Mouse (Mus musculus) C2C12 (cell line): ENCODE measurements at regions not wholly inside any gene's neighbourhood (a gene's known extent, or its start where the extent isn't known, plus 50 kb on each side); places are given as distances from the start of the nearest gene placed in this dataset.
A peak's percentile ranks its signal among the peaks of the same experiment; 100 is the strongest.
"Not testable (repeated sequence)": the region's sequence is repeated elsewhere in the genome, so short reads cannot be mapped to it uniquely, and the experiment has no call there.

Experiments used
- H3K27me3 ChIP-seq: one replicate; pipeline ENCODE4 v1.6.1; 2011; ENCODE audit not compliant: control insufficient read depth, insufficient read depth, insufficient read length
- H3K36me3 ChIP-seq: one replicate; pipeline ENCODE4 v1.6.1; 2011; ENCODE audit not compliant: control insufficient read depth, insufficient read depth
- H3K4me3 ChIP-seq: one replicate; pipeline ENCODE4 v1.5.1; 2011; ENCODE audit warnings: mild to moderate bottlenecking, control low read depth; ENCODE audit not compliant: poor library complexity, insufficient read depth, severe bottlenecking
- H3K79me2 ChIP-seq: one replicate; pipeline ENCODE4 v1.6.1; 2011; ENCODE audit not compliant: control insufficient read depth, insufficient read depth
- H3K79me3 ChIP-seq: one replicate; pipeline ENCODE4 v1.6.1; 2011; ENCODE audit warnings: low read depth, control low read depth
- H3ac ChIP-seq: one replicate; pipeline ENCODE3; 2011; ENCODE audit warnings: low read depth; ENCODE audit not compliant: control insufficient read depth, insufficient read length
- MYOD1 ChIP-seq: IDR thresholded peaks from one replicate; pipeline ENCODE4 v1.6.1; 2011; ENCODE audit warnings: low read depth; ENCODE audit not compliant: control insufficient read depth, insufficient read length

DNA sequence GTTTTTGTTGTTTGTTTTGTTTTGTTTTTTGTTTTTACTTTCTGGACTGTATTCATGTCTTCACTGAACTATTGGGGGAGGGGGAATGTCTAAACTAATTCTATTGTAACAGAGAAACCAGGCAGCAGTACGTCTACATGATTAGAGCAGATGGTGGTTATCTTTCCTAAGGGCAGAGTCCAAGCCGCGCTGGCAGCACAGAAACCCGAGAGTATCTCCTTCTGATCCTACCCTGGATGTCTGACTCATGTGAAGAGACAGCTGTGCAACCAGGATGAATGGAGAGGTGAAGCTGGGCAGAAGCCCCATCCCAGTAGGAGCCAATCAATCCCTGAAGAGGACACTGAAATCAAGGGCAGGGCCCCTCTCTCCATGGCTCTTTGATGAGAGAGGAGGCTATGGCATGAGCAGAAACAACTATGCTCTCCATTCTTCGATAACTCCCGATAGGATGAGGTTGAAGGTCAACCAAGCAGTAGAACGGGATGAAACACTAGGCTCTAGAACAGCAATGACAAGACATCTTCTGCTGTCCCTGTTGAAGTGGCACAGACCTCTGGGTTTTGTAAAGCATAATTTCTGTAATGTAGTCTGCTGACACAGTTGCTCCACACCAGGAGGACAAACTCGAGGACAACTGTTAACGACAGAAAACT lies 591.1 kb downstream of the Dad1 start:
- not testable (repeated sequence) for H3K4me3 ChIP-seq, H3K27me3 ChIP-seq, H3K36me3 ChIP-seq, H3ac ChIP-seq, H3K79me2 ChIP-seq, H3K79me3 ChIP-seq

DNA sequence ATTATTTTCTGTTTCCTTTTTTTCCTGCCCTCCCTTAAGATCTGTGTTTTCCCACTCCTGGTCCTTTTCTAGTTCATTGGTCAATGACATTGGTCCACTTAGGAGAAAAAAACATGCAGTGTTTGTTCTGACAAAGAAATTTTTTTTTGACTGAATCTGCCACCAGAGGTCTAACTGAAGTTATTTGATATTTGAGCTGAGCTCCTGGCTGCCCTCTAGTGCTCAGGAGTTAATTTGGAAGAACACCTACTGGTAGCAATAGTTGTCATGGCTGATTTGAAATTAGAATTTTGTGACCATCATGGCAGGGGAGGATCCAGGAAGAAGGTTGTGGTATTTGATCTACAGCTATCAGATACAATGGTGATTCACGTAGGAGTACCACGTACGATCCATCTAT lies 599.2 kb downstream of the Dad1 start:
- not testable (repeated sequence) for H3K36me3 ChIP-seq, H3ac ChIP-seq, H3K79me2 ChIP-seq, H3K4me3 ChIP-seq, H3K79me3 ChIP-seq, H3K27me3 ChIP-seq

GRCm38 (mm10) chr14:53651061-53651460 lies 602.8 kb downstream of the Dad1 start:
- not testable (repeated sequence) for H3ac ChIP-seq, H3K79me3 ChIP-seq, H3K79me2 ChIP-seq, H3K4me3 ChIP-seq, H3K36me3 ChIP-seq, H3K27me3 ChIP-seq

GRCm38 (mm10) chr14:53649189-53649588 lies 604.7 kb downstream of the Dad1 start:
- H3K79me2 ChIP-seq, H3ac ChIP-seq, H3K4me3 ChIP-seq, H3K79me3 ChIP-seq, H3K27me3 ChIP-seq, H3K36me3 ChIP-seq: not testable (repeated sequence)

DNA sequence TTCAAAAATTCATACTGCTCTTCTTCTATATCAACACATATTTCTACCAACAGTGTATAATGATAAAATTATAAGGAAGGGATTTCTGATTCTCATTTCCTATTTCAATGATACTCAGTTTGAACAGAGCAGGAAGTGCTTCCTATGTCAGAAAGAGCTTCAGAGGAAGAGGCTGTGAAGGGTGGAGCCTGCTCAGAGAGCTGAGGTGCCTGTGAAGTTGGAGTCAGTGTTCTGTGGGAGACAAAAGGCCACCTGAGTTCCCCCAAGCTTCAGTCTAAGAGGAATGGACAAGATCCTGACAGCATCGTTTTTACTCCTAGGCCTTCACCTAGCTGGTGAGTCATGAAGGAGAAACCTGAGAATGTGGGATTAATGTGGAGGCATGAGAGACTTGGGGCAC lies 613.5 kb downstream of the Dad1 start:
- H3K79me2 ChIP-seq, H3ac ChIP-seq, H3K27me3 ChIP-seq, H3K4me3 ChIP-seq, H3K79me3 ChIP-seq, H3K36me3 ChIP-seq: not testable (repeated sequence)

DNA sequence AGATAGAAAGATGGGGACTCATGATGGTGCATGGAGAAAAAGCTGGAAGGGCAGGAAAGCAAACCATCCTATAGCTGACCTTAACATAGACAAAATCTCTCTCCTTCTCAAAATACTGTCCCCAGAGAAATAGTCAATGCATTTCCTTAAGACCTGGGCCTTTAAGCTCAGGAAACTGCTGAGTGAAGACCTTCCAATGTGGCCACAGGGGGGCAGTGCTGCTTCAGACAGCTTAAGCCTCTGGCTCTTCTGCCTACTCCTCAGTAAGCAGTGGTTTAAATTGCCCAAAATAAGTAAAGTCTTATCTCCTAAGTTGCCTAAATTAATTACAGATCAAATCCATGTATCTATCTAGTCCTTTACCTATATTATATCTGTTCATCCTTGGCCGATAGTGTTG lies 616.2 kb downstream of the Dad1 start:
- not testable (repeated sequence) for H3K4me3 ChIP-seq, H3ac ChIP-seq, H3K27me3 ChIP-seq, H3K79me3 ChIP-seq, H3K36me3 ChIP-seq, H3K79me2 ChIP-seq

- not testable (repeated sequence) for H3ac ChIP-seq, H3K79me2 ChIP-seq, H3K27me3 ChIP-seq, H3K79me3 ChIP-seq, H3K36me3 ChIP-seq, H3K4me3 ChIP-seq
These were observed 618.7 kb downstream of the Dad1 start for GRCm38 (mm10) chr14:53635206-53635605.

- H3K79me2 ChIP-seq, H3K36me3 ChIP-seq, H3K27me3 ChIP-seq, H3K4me3 ChIP-seq, H3ac ChIP-seq, H3K79me3 ChIP-seq: not testable (repeated sequence)
These were observed 619.5 kb downstream of the Dad1 start for GRCm38 (mm10) chr14:53634320-53634979.

GRCm38 (mm10) chr14:53633743-53634142 lies 620.2 kb downstream of the Dad1 start:
- peak; percentile 34 for TF ChIP-seq MYOD1
- not testable (repeated sequence) for H3K27me3 ChIP-seq, H3K79me2 ChIP-seq, H3K79me3 ChIP-seq, H3K4me3 ChIP-seq, H3K36me3 ChIP-seq, H3ac ChIP-seq

- H3ac ChIP-seq: not testable (repeated sequence)
These were observed 632.5 kb downstream of the Dad1 start for GRCm38 (mm10) chr14:53621376-53621775.

DNA sequence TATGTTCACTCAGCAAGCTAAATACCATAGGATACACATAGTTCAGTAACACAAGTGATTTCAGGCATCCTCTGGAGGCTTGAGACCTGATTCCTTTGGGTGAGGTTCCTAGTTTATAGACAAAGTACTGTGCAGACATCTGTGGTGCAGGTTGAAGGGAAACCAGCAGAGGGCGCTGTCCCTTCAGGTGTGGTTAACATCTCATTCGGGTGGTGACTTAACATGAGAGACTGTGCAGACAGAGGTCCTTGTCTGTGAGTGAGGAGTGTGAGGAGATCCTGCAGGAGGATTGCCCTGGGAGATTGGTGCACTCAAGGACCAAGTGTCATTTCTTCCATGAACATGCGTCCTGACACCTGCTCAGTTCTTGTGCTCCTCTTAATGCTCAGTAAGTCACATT lies 637.8 kb downstream of the Dad1 start:
- not testable (repeated sequence) for H3K36me3 ChIP-seq, H3K79me2 ChIP-seq, H3K27me3 ChIP-seq, H3K4me3 ChIP-seq, H3ac ChIP-seq, H3K79me3 ChIP-seq

More at GRCm38 (mm10) chr14:53621376-53621775, 632.5 kb downstream of the Dad1 start:
- not testable (repeated sequence) for H3K4me3 ChIP-seq, H3K79me3 ChIP-seq, H3K79me2 ChIP-seq, H3K36me3 ChIP-seq, H3K27me3 ChIP-seq
